Mouse (Mus musculus) megakaryocyte, embryonic 14.5 days (primary cell): ENCODE measurements around the gene Epas1.

Experiments used
- FLI1 ChIP-seq: IDR thresholded peaks from 2 replicates; pipeline ENCODE4 v1.6.1; 2012; ENCODE audit warnings: low read length, inconsistent platforms, mixed read lengths
- GATA1 ChIP-seq: IDR thresholded peaks from 3 replicates; pipeline ENCODE4 v1.6.1; 2012; ENCODE audit warnings: mixed read lengths, low read length, inconsistent platforms, borderline replicate concordance

- no peak for TF ChIP-seq GATA1
- no peak for TF ChIP-seq FLI1
These were observed 41.6 kb upstream of the Epas1 start for GRCm38 (mm10) chr17:86711949-86712348.
